2 mouse cellular contexts compared by ENCODE assay signal in the genomic region with DNA sequence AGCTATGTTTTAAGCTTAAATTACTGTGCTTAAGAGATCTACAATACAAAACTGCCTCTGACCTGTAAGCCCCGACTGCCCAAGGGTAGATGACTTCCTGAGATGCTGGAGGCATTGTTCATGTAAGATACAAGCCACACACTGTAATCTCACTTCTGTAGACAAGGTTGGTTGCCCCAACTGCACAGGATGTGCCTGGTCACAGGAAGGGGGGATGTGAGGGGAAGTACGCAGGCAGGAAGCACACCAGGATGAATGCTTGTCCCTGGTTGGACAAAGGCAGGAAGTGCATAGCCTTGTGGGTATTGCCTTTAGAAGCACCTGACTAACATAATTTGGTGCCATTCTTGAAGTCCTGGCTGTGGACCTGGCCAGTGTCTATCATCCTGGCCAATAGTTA.
TF ChIP-seq lines count a peak whose summit lies in the region.

No protein-coding gene starts in this region.

TF ChIP-seq in C2C12, 6 proteins besides CTCF, POLR2A, EP300 and RAD21 (continued from another document):
- TF ChIP-seq FOSL1 (IDR thresholded peaks at IDR 0.05; ENCODE audit: insufficient read depth, low read length, poor library complexity, severe bottlenecking) = no peak
- TF ChIP-seq MAX (IDR thresholded peaks at IDR 0.05) = no peak
- no peak for TF ChIP-seq CEBPB (IDR thresholded peaks at IDR 0.05; ENCODE audit: low read depth)
- TF ChIP-seq MYOD1 (IDR thresholded peaks at IDR 0.05; ENCODE audit: control insufficient read depth, insufficient read length, low read depth) = no peak

TF ChIP-seq in MEL, 35 proteins besides CTCF, POLR2A, EP300 and RAD21 (continued from another document):
- peak; percentile 77 for TF ChIP-seq HCFC1 (IDR thresholded peaks at IDR 0.05; ENCODE audit: low read depth, low read length)
- no peak for TF ChIP-seq MEF2A (IDR thresholded peaks at IDR 0.05; ENCODE audit: extremely low read depth, insufficient replicate concordance, low read depth, low read length, poor library complexity, severe bottlenecking)
- TF ChIP-seq KAT2A (conservative IDR thresholded peaks at IDR 0.05; ENCODE audit: low read depth, low read length) = peak; percentile 39; the same call in 1 of the 2 replicates
- peak; percentile 68 for TF ChIP-seq ELF1 (IDR thresholded peaks at IDR 0.05; ENCODE audit: low read depth, low read length)
- TF ChIP-seq MAX (IDR thresholded peaks at IDR 0.05; ENCODE audit: low read length) = peak; percentile 70; the same call in 1 of the 2 replicates
- no peak for TF ChIP-seq TCF12 (IDR thresholded peaks at IDR 0.05; ENCODE audit: low read depth, low read length)
